Mouse (Mus musculus) G1E (cell line): ENCODE measurements around the gene Pcx.

Source experiments
- CTCF ChIP-seq: IDR thresholded peaks from 2 replicates; pipeline ENCODE4 v1.5.1; 2012; ENCODE audit warnings: low read depth, low read length, inconsistent platforms, mixed read lengths
- GATA2 ChIP-seq: IDR thresholded peaks from 2 replicates; pipeline ENCODE4 v1.6.1; 2012; ENCODE audit warnings: low read depth, low read length, inconsistent platforms, borderline replicate concordance
- TAL1 ChIP-seq: conservative IDR thresholded peaks from 2 replicates; pipeline ENCODE4 v1.6.1; 2012; ENCODE audit warnings: low read depth, low read length, inconsistent platforms, mixed read lengths

- TF ChIP-seq CTCF, result no peak
- no peak for TF ChIP-seq GATA2
- no peak for TF ChIP-seq TAL1
Observed at GRCm38 (mm10) chr19:4464666-4465065, 45.6 kb upstream of the Pcx start.
